Mouse (Mus musculus): ENCODE measurements at regions not wholly inside any gene's neighbourhood (a gene's known extent, or its start where the extent isn't known, plus 50 kb on each side); places are given as distances from the start of the nearest gene placed in this dataset.

DNA sequence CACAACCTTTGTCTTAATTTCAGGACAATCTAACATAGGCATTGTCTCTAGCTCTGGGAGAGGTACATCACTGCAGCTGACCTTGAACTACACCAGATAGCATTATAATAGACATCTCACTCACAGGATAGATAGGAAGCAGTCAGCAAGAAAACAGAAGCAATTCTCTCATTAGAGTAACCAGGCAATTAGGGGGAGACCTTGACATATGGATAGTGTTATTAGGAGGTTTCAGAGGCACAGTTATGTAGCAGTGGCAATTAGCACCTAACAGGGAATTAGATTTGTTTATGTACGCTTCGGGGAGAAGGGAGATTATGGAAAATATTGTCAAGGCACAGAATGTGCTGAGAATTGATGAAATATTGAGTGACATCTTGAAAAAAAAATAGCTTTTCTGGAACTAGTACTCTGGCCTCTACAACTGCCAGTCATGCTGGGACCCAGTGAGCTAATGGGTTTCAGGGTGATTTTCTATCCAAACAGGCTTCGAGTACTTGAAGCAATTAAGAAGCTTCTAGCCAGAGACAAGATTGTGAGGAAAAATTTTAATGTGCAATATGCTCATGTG is 216.8 kb upstream of the Aco1 start:
- Histone ChIP-seq H3K27me3 (no peaks in the 10 kb centered on the region), H3K4me1 (no peaks in the 10 kb centered on the region), H3K36me3 (ENCODE audit: poor library complexity, severe bottlenecking) (no peaks in the 10 kb centered on the region), H3K9ac (no peak overlapping the region), H3K4me2 (no peak overlapping the region), H3K4me3 (no peak overlapping the region), H3K9me3 (replicated peaks) (no peaks in the 10 kb centered on the region), H3K27ac (no peak overlapping the region)
- WGBS = 60% methylated on average over 3 of the region's 3 CpGs
- peak; percentile 75 for ATAC-seq

GRCm38 (mm10) chr4:39926594-39926993 is 216.3 kb upstream of the Aco1 start:
- Histone ChIP-seq H3K27me3 (no peaks in the 10 kb centered on the region), H3K9me3 (replicated peaks) (no peaks in the 10 kb centered on the region), H3K4me3 (no peak overlapping the region), H3K27ac (no peak overlapping the region), H3K36me3 (ENCODE audit: poor library complexity, severe bottlenecking) (no peaks in the 10 kb centered on the region), H3K4me1 (no peaks in the 10 kb centered on the region), H3K4me2 (no peak overlapping the region), H3K9ac (no peak overlapping the region)
- 79% methylated on average over 7 of the region's 7 CpGs for WGBS
- ATAC-seq = 0 out of 2 replicates have a peak, but pooled peaks have one; percentile 13

DNA sequence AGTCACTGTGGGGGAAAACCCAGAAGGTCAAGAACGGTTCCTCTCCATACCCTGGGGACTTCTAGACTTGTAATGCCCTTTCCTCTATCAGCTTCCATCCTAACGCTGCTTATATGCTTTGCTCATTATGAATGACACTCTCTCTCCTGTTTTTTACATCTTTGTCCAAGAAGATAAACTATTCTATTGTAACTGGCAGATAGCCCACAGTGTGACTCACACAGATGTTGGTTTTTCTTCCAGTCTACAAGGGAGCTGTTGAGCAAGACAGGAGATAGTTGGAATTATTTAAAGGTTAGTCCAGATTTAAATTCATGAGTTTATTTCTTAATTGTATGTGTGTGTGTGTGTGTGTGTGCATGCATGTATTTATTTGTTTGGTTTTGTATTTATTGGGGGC is 214.4 kb upstream of the Aco1 start:
- H3K4me2 ChIP-seq = no peak overlapping the region

DNA sequence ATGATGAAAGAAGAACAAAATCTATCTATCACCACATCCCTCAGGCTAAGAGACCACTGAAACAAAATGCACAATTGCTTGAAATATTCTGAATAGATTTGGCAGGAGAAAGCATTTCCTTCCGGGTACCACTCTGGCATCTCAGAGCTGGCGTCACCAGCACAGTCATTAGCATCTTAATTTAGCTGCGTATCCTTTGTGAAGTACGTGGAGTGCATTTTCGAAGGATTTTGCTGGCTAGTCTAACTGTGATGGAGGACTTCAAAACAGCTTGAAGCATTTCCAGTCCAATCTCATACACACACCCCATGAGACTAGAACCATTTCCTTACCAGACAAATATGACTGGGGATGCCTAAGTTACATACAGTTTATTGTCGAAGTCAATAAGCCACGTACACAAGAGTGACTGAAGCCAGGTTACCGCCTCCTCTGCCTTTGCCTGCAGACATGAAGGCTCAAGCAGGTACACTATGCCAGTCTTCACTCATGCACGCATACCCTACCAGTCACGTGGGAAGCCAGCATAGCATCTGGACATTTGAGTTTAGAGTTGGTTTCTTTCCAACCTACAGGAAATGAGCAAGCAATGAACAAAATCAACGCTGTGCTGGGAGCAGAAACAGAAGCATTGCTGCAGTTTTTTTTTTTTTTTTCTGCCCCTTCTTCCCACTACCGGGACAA is 208.7 kb upstream of the Aco1 start:
- Histone ChIP-seq H3K4me1 (no peaks in the 10 kb centered on the region), H3K27me3 (no peaks in the 10 kb centered on the region), H3K4me2 (no peak overlapping the region), H3K9ac (no peak overlapping the region), H3K36me3 (ENCODE audit: poor library complexity, severe bottlenecking) (no peaks in the 10 kb centered on the region), H3K4me3 (no peak overlapping the region), H3K27ac (no peak overlapping the region), H3K9me3 (replicated peaks) (no peaks in the 10 kb centered on the region)
- WGBS = 79% methylated on average over 12 of the region's 12 CpGs
- peak; percentile 58; the same call in 1 of the 2 replicates for ATAC-seq

More for the DNA sequence above, 214.4 kb upstream of the Aco1 start:
- Histone ChIP-seq H3K27ac (no peak overlapping the region), H3K27me3 (no peaks in the 10 kb centered on the region), H3K36me3 (ENCODE audit: poor library complexity, severe bottlenecking) (no peaks in the 10 kb centered on the region), H3K9me3 (replicated peaks) (no peaks in the 10 kb centered on the region), H3K4me1 (no peaks in the 10 kb centered on the region), H3K9ac (no peak overlapping the region), H3K4me3 (no peak overlapping the region)
- no peak for ATAC-seq
- 82% methylated on average over 2 of the region's 2 CpGs for WGBS

DNA sequence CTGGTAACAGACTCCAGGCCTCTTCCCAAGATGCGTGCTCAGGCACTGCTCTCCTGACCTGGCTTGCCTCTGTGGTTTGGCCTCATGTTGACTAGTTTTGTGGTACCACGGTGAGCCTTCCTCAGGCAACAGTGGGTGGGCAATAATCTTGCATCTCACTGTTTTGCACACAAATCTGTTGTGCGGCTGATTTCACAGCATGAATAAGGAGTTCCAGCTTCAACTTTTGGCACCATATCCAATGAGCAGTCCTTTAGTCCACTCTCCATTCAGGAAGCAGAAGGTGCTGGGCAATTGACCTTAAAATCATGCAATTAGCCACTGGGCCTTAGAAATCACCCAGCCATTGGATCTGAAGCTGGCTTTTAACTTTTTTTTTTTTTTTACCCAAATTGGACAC is 184.2 kb upstream of the Aco1 start:
- 66% methylated on average over 3 of the region's 3 CpGs for WGBS
- Histone ChIP-seq H3K36me3 (ENCODE audit: poor library complexity, severe bottlenecking) (no peaks in the 10 kb centered on the region), H3K27me3 (no peaks in the 10 kb centered on the region), H3K9ac (no peak overlapping the region), H3K27ac (no peak overlapping the region), H3K4me1 (no peaks in the 10 kb centered on the region), H3K4me2 (no peak overlapping the region), H3K9me3 (replicated peaks) (no peaks in the 10 kb centered on the region), H3K4me3 (no peak overlapping the region)
- ATAC-seq = no peak

DNA sequence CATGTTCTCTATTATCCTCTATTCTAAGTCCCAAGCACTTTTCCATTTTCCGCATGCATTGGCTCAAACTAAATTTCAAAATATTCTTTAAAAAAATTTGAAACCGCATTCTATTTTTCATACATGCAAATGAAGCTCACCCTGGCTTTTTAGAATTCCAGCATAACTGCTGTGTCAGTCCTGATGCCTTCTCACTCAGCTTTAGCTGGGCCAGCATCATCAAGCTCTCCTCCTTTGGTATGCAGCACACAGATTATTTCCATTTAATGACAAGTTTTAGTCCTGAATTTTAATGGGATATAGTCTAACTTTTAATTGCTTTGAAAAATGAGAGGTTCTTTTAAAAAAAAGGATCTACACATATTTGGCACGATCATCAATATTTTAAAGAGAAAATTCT is 174.9 kb upstream of the Aco1 start:
- 82% methylated on average over 3 of the region's 3 CpGs for WGBS
- no peaks in the 10 kb centered on the region for H3K36me3 ChIP-seq (ENCODE audit: poor library complexity, severe bottlenecking)
- H3K27me3 ChIP-seq = no peaks in the 10 kb centered on the region
- H3K27ac ChIP-seq = no peak overlapping the region
- no peaks in the 10 kb centered on the region for H3K9me3 ChIP-seq (replicated peaks)
- ATAC-seq = no peak
- no peak overlapping the region for H3K4me3 ChIP-seq
- H3K4me1 ChIP-seq = no peaks in the 10 kb centered on the region
- no peak overlapping the region for H3K4me2 ChIP-seq
- no peak overlapping the region for H3K9ac ChIP-seq

DNA sequence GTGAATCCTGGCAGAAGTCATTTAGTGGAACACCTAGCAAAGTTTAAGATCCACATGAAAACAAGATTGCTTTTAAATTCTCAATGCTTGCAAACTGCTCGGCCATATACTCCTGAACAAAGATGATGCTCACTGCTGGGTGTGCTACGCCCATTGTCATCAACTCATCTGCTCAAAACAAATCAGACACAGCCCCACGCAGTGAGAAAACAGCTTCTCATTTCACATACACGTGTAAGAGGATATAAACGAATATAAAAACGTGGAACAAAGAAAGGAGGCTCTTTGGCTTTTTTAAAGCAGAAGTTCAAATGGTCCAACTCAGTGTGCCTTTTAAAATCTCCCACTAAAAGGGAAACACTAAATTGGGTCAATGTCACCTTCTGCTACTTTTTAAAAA is 151.5 kb upstream of the Aco1 start:
- Histone ChIP-seq H3K4me3 (no peak overlapping the region), H3K36me3 (ENCODE audit: poor library complexity, severe bottlenecking) (no peaks in the 10 kb centered on the region), H3K9me3 (replicated peaks) (no peaks in the 10 kb centered on the region), H3K4me2 (no peak overlapping the region), H3K9ac (no peak overlapping the region), H3K27ac (no peak overlapping the region), H3K27me3 (no peaks in the 10 kb centered on the region), H3K4me1 (no peaks in the 10 kb centered on the region)
- WGBS = 78% methylated on average over 6 of the region's 6 CpGs
- no peak for ATAC-seq

DNA sequence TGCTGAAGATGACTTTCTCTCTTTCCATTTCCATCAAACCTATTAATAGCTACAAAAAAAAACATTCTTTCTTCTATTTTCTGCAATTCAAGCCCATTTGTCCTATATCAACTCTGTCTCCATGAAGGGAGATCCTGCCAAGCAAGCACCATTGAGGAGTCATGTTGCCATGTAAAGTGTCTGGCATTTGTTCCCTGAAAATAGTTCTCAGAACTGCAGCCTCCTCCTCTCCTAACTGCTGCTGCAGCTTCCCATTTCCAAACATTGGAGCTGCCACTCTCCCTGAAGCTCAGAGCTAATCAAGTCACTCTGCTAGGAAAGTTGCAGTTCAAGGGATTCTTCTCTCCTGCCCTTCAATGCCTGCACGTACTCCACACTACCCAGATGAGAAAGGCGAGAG is 151.0 kb upstream of the Aco1 start:
- no peak for ATAC-seq
- Histone ChIP-seq H3K4me3 (no peak overlapping the region), H3K27me3 (no peaks in the 10 kb centered on the region), H3K9ac (no peak overlapping the region), H3K4me2 (no peak overlapping the region), H3K27ac (no peak overlapping the region), H3K36me3 (ENCODE audit: poor library complexity, severe bottlenecking) (no peaks in the 10 kb centered on the region), H3K4me1 (no peaks in the 10 kb centered on the region), H3K9me3 (replicated peaks) (no peaks in the 10 kb centered on the region)
- 94% methylated on average over 2 of the region's 2 CpGs for WGBS

GRCm38 (mm10) chr4:39998771-39999422 is 144.0 kb upstream of the Aco1 start:
- H3K36me3 ChIP-seq (ENCODE audit: poor library complexity, severe bottlenecking) = no peaks in the 10 kb centered on the region
- H3K9me3 ChIP-seq (replicated peaks) = no peaks in the 10 kb centered on the region
- no peak overlapping the region for H3K27ac ChIP-seq
- WGBS = 80% methylated on average over 5 of the region's 5 CpGs
- ATAC-seq = no peak
- no peak overlapping the region for H3K4me3 ChIP-seq
- H3K4me1 ChIP-seq = no peaks in the 10 kb centered on the region
- H3K27me3 ChIP-seq = no peaks in the 10 kb centered on the region
- no peak overlapping the region for H3K9ac ChIP-seq
- H3K4me2 ChIP-seq = no peak overlapping the region

GRCm38 (mm10) chr4:40014666-40015065 is 128.2 kb upstream of the Aco1 start:
- Histone ChIP-seq H3K27ac (no peak overlapping the region), H3K4me1 (no peaks in the 10 kb centered on the region), H3K9me3 (replicated peaks) (no peaks in the 10 kb centered on the region), H3K27me3 (no peaks in the 10 kb centered on the region), H3K4me2 (peak overlapping the region; percentile 42), H3K4me3 (peak overlapping the region; percentile 23; the same call in 1 of the 2 replicates), H3K36me3 (ENCODE audit: poor library complexity, severe bottlenecking) (no peaks in the 10 kb centered on the region), H3K9ac (0 out of 2 replicates have a peak overlapping the region, but pooled peaks have one; percentile 3)
- peak; percentile 92 for ATAC-seq
- 24% methylated on average over 7 of the region's 7 CpGs for WGBS

GRCm38 (mm10) chr4:40016856-40017255 is 126.0 kb upstream of the Aco1 start:
- no peaks in the 10 kb centered on the region for H3K4me1 ChIP-seq
- H3K27ac ChIP-seq = no peak overlapping the region
- H3K4me3 ChIP-seq = no peak overlapping the region
- no peak overlapping the region for H3K9ac ChIP-seq
- H3K4me2 ChIP-seq = no peak overlapping the region
- H3K27me3 ChIP-seq = no peaks in the 10 kb centered on the region
- ATAC-seq = no peak
- 91% methylated on average over 15 of the region's 15 CpGs for WGBS
- no peaks in the 10 kb centered on the region for H3K9me3 ChIP-seq (replicated peaks)
- H3K36me3 ChIP-seq (ENCODE audit: poor library complexity, severe bottlenecking) = no peaks in the 10 kb centered on the region

GRCm38 (mm10) chr4:40018208-40018607 is 124.7 kb upstream of the Aco1 start:
- no peaks in the 10 kb centered on the region for H3K36me3 ChIP-seq (ENCODE audit: poor library complexity, severe bottlenecking)
- no peak overlapping the region for H3K4me3 ChIP-seq
- H3K4me2 ChIP-seq = no peak overlapping the region
- 69% methylated on average over 4 of the region's 4 CpGs for WGBS
- H3K9ac ChIP-seq = no peak overlapping the region
- no peaks in the 10 kb centered on the region for H3K27me3 ChIP-seq
- no peaks in the 10 kb centered on the region for H3K9me3 ChIP-seq (replicated peaks)
- no peaks in the 10 kb centered on the region for H3K4me1 ChIP-seq
- H3K27ac ChIP-seq = no peak overlapping the region
- no peak for ATAC-seq
